Mouse (Mus musculus) small intestine, adult 2 months (tissue): ENCODE data around the gene 1700001C19Rik. TPM values are rescaled to one million over a fixed set of nuclear protein-coding genes. Genes with fewer than 3 reads are reported as not detected.

Source experiments
- H3K27ac ChIP-seq: fragments of 200-500 bp; 2 replicates; pipeline ENCODE4 v1.5.1; 2012; ENCODE audit warnings: low read depth, low read length, control low read depth, inconsistent platforms; ENCODE audit not compliant: insufficient read depth
- H3K27me3 ChIP-seq: fragments of 200-500 bp; 2 replicates; pipeline ENCODE4 v1.6.1; 2012; ENCODE audit warnings: mild to moderate bottlenecking, moderate library complexity, low read length, inconsistent platforms; ENCODE audit not compliant: control insufficient read depth, insufficient read depth
- H3K36me3 ChIP-seq: fragments of 200-500 bp; 2 replicates; pipeline ENCODE4 v1.6.1; 2012; ENCODE audit warnings: mild to moderate bottlenecking, low read length, control low read depth, inconsistent platforms; ENCODE audit not compliant: control insufficient read depth, insufficient read depth
- H3K4me1 ChIP-seq: fragments of 200-500 bp; 2 replicates; pipeline ENCODE4 v1.6.1; 2012; ENCODE audit warnings: low read length, inconsistent platforms, mixed read lengths; ENCODE audit not compliant: control insufficient read depth, insufficient read depth, insufficient read length
- H3K4me3 ChIP-seq: fragments of 200-500 bp; 2 replicates; pipeline ENCODE4 v1.5.1; 2012; ENCODE audit warnings: low read depth, mild to moderate bottlenecking, control low read depth, inconsistent platforms, low read length, moderate library complexity
- CTCF ChIP-seq: fragments of 200-500 bp; IDR thresholded peaks from 2 replicates; pipeline ENCODE4 v1.5.1; 2012; ENCODE audit warnings: low read depth, mild to moderate bottlenecking, control low read depth, inconsistent platforms, low read length, moderate library complexity, mixed read lengths; ENCODE audit not compliant: insufficient replicate concordance, insufficient read length; ENCODE audit errors: extremely low read depth
- POLR2A ChIP-seq: fragments of 200-500 bp; IDR thresholded peaks from 2 replicates; pipeline ENCODE4 v1.6.1; 2012; ENCODE audit warnings: low read depth, mild to moderate bottlenecking, control low read depth, inconsistent platforms, low read length, moderate library complexity
- WGBS: fragments of 180-500 bp; shearing (Covaris S2); methylation state at CpG from one replicate; pipeline ENCODE4 v1.1.7; 2018; 5-methylcytosine and 5-hydroxymethylcytosine counted together
- polyA plus RNA-seq: library from polyadenylated mRNA; depleted of rRNA; stranded (reverse); fragments of >200 nt; gene quantifications from 2 replicates; pipeline ENCODE4 v1.2.3, GENCODE M21; 2012

1700001C19Rik gene
- polyA plus RNA-seq, 1 experiment = not detected

DNA sequence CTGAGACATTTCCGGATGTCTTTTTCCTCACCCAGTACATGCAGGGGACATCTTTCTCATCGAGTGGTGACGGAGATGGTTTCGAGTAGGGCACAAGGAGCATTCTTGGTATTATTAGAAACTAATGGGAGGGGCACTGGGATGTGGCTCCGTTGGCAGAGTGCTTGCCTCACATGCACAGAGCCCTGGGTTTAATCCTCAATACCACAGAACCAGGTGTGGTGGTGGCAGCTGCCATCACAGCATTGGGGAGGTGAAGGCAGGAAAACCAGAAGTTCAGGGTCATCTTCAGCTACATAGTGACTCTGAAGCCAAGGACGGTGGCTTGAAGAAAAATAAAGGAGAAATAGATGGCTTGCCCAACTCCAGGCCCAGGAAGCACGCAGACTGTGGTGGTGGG lies 25.0 kb upstream of the 1700001C19Rik start:
- Histone ChIP-seq H3K27ac (peak overlapping the region; percentile 63), H3K27me3 (no peaks in the 10 kb centered on the region), H3K4me1 (peaks cover 50% of the 10 kb centered on the region), H3K36me3 (peaks cover 15% of the 10 kb centered on the region), H3K4me3 (no peak overlapping the region)
- TF ChIP-seq CTCF (no peak), POLR2A (no peak)
- WGBS = 26% methylated on average over 7 of the region's 7 CpGs

- TF ChIP-seq CTCF = no peak
- no peak for TF ChIP-seq POLR2A
- H3K4me1 ChIP-seq = peaks cover 50% of the 10 kb centered on the region
- 25% methylated on average over 3 of the region's 3 CpGs for WGBS
- H3K36me3 ChIP-seq = peaks cover 11% of the 10 kb centered on the region
- H3K27ac ChIP-seq = peak overlapping the region; percentile 63
- no peaks in the 10 kb centered on the region for H3K27me3 ChIP-seq
- no peak overlapping the region for H3K4me3 ChIP-seq
These were observed 24.5 kb upstream of the 1700001C19Rik start for GRCm38 (mm10) chr17:47461688-47462087.

DNA sequence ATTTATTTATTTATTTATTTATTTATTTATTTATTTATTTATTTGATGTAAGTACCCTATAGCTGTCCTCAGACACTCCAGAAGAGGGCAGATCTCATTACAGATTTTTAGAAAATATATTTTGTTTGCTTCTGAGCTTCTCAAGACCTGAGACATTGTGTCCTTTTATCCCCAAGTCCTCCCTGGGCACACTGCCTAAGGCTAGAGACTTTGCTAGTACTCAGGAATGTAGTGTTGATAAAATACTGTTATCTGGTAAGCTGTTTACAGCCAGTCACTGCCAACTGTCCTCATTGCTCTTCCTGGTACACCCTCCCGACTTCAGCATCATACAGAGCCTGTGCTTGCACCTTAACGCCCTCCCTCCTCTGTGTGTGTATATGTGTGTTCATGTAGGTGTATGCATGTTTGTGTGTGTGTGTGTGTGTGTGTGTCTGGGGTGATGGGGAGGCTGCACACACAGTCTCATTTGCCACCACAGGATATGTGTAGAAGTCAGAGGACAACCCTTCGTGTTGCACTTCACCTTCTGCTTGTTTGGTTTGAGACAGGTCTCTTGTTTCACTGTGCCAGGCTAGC lies 22.3 kb upstream of the 1700001C19Rik start:
- TF ChIP-seq CTCF = no peak
- no peak for TF ChIP-seq POLR2A
- Histone ChIP-seq H3K4me3 (no peak overlapping the region), H3K4me1 (peaks cover 55% of the 10 kb centered on the region), H3K36me3 (no peaks in the 10 kb centered on the region), H3K27ac (peak overlapping the region; percentile 77), H3K27me3 (no peaks in the 10 kb centered on the region)
- WGBS = 24% methylated on average over 3 of the region's 3 CpGs

GRCm38 (mm10) chr17:47458936-47459335 lies 21.8 kb upstream of the 1700001C19Rik start:
- WGBS = 52% methylated on average over 2 of the region's 2 CpGs
- no peaks in the 10 kb centered on the region for H3K27me3 ChIP-seq
- H3K4me3 ChIP-seq = no peak overlapping the region
- H3K4me1 ChIP-seq = peaks cover 50% of the 10 kb centered on the region
- peak overlapping the region; percentile 69; the same call in 1 of the 2 replicates for H3K27ac ChIP-seq
- no peaks in the 10 kb centered on the region for H3K36me3 ChIP-seq
- no peak for TF ChIP-seq POLR2A
- no peak for TF ChIP-seq CTCF

DNA sequence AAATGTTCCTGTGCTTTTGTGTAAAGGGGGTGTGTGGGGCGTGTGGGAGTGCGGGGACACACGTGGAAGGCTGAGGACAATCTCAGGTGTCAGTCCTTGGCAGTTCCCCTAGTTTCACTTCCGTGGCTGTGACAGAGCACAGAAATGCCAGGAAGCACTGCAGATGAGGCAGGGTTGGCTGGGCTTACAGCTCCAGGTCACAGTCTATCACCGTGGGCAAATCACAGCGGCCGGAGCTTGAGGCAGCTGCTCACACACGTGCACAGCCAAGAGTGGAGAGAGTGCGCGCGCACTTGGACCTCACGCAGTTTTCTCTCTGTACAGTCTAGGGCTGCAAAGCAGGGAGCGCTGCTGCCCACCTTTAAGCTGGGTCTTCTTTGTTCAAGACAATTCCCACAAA lies 21.1 kb upstream of the 1700001C19Rik start:
- peaks cover 2% of the 10 kb centered on the region; the same call in 1 of the 2 replicates for H3K36me3 ChIP-seq
- H3K27ac ChIP-seq = peak overlapping the region; percentile 41
- 29% methylated on average over 13 of the region's 13 CpGs for WGBS
- no peaks in the 10 kb centered on the region for H3K27me3 ChIP-seq
- H3K4me3 ChIP-seq = no peak overlapping the region
- H3K4me1 ChIP-seq = peaks cover 45% of the 10 kb centered on the region
- TF ChIP-seq CTCF (no peak), POLR2A (no peak)

DNA sequence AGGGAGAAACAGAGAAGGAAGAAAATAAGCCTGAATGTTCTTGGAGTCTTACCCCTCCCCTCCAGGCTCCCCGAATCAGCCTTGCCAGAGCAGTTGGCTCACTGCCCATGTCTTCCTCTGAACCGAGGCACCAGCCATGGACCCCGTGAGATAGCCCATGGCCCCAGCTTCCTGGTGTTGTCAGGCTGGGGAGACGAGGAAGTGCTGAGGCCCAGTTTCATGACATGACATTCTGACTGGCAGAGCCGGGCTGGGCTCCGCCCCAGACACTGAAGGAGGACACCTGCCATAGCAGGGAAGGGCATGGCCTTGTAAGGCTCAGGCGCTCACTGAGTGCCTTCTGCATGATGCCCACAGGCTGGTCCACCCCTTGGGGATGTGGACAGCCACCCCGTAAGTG lies 17.5 kb upstream of the 1700001C19Rik start:
- TF ChIP-seq CTCF (no peak), POLR2A (no peak)
- Histone ChIP-seq H3K4me3 (no peak overlapping the region), H3K27me3 (no peaks in the 10 kb centered on the region), H3K4me1 (peaks cover 36% of the 10 kb centered on the region), H3K27ac (peak overlapping the region; percentile 65), H3K36me3 (peaks cover 3% of the 10 kb centered on the region; the same call in 1 of the 2 replicates)
- WGBS = 12% methylated on average over 8 of the region's 8 CpGs

DNA sequence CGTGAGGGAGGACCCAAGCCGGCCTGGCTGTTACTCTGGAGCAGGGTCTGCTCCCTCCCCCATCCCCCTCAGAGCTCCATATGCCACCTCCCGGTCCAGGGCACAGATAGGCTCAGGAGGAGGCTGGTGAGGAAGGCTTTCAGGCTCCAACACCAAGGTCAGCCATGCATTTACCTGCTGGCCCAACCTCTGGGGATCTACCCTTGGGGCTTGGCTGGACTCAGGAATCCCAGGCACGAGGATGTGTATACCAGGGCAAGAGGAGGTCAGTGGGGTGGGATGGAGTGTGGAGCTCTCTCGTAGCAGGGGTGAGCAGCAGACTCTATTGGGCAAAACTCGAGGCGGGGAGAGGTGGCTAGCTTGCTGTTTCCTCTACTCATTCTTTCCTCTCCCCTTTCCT lies 15.7 kb upstream of the 1700001C19Rik start:
- H3K4me1 ChIP-seq = peaks cover 45% of the 10 kb centered on the region
- H3K27ac ChIP-seq = no peak overlapping the region
- WGBS = 74% methylated on average over 7 of the region's 7 CpGs

More for the DNA sequence above, 15.7 kb upstream of the 1700001C19Rik start:
- H3K4me3 ChIP-seq = no peak overlapping the region
- TF ChIP-seq POLR2A (no peak), CTCF (no peak)
- H3K27me3 ChIP-seq = no peaks in the 10 kb centered on the region
- peaks cover 3% of the 10 kb centered on the region for H3K36me3 ChIP-seq
